Mouse (Mus musculus) brain, embryonic 14.5 days (tissue): Measurements from ENCODE around the gene Jade2.

Experiments used
- CTCF ChIP-seq: fragments of 200-500 bp; IDR thresholded peaks from 2 replicates; pipeline ENCODE4 v1.5.1; 2012; ENCODE audit warnings: inconsistent platforms, mild to moderate bottlenecking, moderate library complexity, borderline replicate concordance; ENCODE audit not compliant: insufficient read depth, insufficient read length; ENCODE audit errors: extremely low read depth
- POLR2A ChIP-seq: fragments of 200-500 bp; IDR thresholded peaks from 2 replicates; pipeline ENCODE4 v1.6.1; 2012; ENCODE audit warnings: mild to moderate bottlenecking, inconsistent platforms, borderline replicate concordance; ENCODE audit not compliant: poor library complexity, insufficient read depth, insufficient read length, severe bottlenecking; ENCODE audit errors: extremely low read depth

- TF ChIP-seq CTCF (no peak), POLR2A (no peak)
Measured at GRCm38 (mm10) chr11:51847902-51848301, 9.6 kb downstream of the Jade2 start.
